Mouse (Mus musculus): Measurements from ENCODE around the gene Hoxd10.

Gene Hoxd10

GRCm38 (mm10) chr2:74731055-74731454 lies 39.3 kb downstream of the Hoxd10 start:
- DNase-seq (ENCODE audit: low spot score in 2 of 2) = no peak

GRCm38 (mm10) chr2:74731799-74732512 lies 40.2 kb downstream of the Hoxd10 start:
- DNase-seq (ENCODE audit: low spot score in 2 of 2) = no peak

GRCm38 (mm10) chr2:74732513-74733316 lies 41.0 kb downstream of the Hoxd10 start:
- DNase-seq (ENCODE audit: low spot score in 2 of 2) = no peak

- DNase-seq (ENCODE audit: low spot score in 2 of 2) = no peak
Observed at GRCm38 (mm10) chr2:74733317-74733661, 41.6 kb downstream of the Hoxd10 start.

GRCm38 (mm10) chr2:74733765-74734164 lies 42.0 kb downstream of the Hoxd10 start:
- DNase-seq (ENCODE audit: low spot score in 2 of 2) = no peak

- DNase-seq (ENCODE audit: low spot score in 2 of 2) = no peak
Observed at GRCm38 (mm10) chr2:74734451-74734850, 42.7 kb downstream of the Hoxd10 start.

GRCm38 (mm10) chr2:74734996-74735811 lies 43.5 kb downstream of the Hoxd10 start:
- DNase-seq (ENCODE audit: low spot score in 2 of 2) = no peak

GRCm38 (mm10) chr2:74735851-74736687 lies 44.3 kb downstream of the Hoxd10 start:
- no peak for DNase-seq (ENCODE audit: low spot score in 2 of 2)

GRCm38 (mm10) chr2:74736688-74737577 lies 45.2 kb downstream of the Hoxd10 start:
- no peak for DNase-seq (ENCODE audit: low spot score in 2 of 2)

GRCm38 (mm10) chr2:74737578-74738070 lies 45.9 kb downstream of the Hoxd10 start:
- DNase-seq (ENCODE audit: low spot score in 2 of 2) = no peak

GRCm38 (mm10) chr2:74738623-74739475 lies 47.1 kb downstream of the Hoxd10 start:
- DNase-seq (ENCODE audit: low spot score in 2 of 2) = no peak

- DNase-seq (ENCODE audit: low spot score in 2 of 2) = no peak
Observed at GRCm38 (mm10) chr2:74739476-74739800, 47.7 kb downstream of the Hoxd10 start.

- no peak for DNase-seq (ENCODE audit: low spot score in 2 of 2)
Observed at GRCm38 (mm10) chr2:74739869-74740268, 48.1 kb downstream of the Hoxd10 start.

GRCm38 (mm10) chr2:74740311-74741091 lies 48.8 kb downstream of the Hoxd10 start:
- no peak for DNase-seq (ENCODE audit: low spot score in 2 of 2)

- DNase-seq (ENCODE audit: low spot score in 2 of 2) = no peak
Observed at GRCm38 (mm10) chr2:74741252-74741978, 49.7 kb downstream of the Hoxd10 start.

- DNase-seq (ENCODE audit: low spot score in 2 of 2) = no peak
Observed at GRCm38 (mm10) chr2:74741979-74742277, 50.2 kb downstream of the Hoxd10 start.
